Mouse (Mus musculus) adrenal gland, postnatal 36 days (tissue): ENCODE data around the gene Zfp467. TPM values are rescaled to one million over a fixed set of nuclear protein-coding genes. Genes with fewer than 3 reads are reported as not detected.

Experiments used
- DNase-seq, 2 experiments: peaks; one replicate each; pipeline ENCODE4 v3.0.0; 2021; ENCODE audit warnings: mixed read lengths in 1 of 2
- total RNA-seq, 2 experiments: library from RNA; stranded (reverse); gene quantifications; 2 replicates each; pipeline ENCODE4 v1.2.3; 2021

Gene Zfp467
- total RNA-seq, 2 experiments from 2014 or later, result 31.2 to 62.6 TPM

GRCm38 (mm10) chr6:48440306-48441014, 5.2 kb downstream of the Zfp467 start:
- no peak for DNase-seq

- peak in 1 of 2 experiments; percentile 37 for DNase-seq
These were observed 6.0 kb downstream of the Zfp467 start for GRCm38 (mm10) chr6:48439654-48440053.

- no peak for DNase-seq
These were observed 7.0 kb downstream of the Zfp467 start for GRCm38 (mm10) chr6:48438475-48439125.

DNA sequence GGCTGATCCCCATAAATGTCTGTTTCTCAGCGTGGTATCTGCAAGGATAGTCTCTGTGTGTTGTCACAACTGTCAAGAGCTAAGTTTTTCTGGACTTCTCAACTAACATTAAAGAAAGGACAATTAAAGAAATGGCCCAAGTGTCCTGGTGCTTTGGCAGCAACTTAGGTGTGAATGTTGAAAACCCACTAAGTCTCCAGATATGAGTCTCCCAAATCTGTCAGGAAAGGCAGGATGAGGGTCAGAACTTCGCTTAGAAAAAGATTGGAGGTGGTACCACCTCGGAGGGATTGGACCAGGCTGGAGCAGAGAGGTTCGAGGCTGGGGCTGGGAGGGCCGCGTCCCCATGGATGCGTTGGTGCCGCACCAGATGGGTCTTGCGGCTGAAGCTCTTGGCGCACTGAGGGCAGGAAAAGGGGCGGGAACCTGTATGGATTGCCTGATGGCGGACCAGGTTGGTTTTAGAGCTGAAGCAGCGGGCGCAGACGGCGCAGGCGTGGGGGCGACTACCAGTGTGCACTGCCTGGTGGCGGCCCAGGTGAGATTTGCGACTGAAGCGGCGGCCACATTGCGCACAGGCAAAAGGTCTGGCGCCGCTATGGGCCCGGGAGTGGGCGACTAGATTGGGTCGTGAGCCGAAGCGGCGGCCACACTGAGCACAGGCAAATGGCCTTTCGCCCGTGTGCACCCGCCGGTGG, 7.8 kb downstream of the Zfp467 start:
- no peak for DNase-seq

- DNase-seq, result no peak
These were observed 9.8 kb downstream of the Zfp467 start for GRCm38 (mm10) chr6:48435706-48436349.

GRCm38 (mm10) chr6:48435111-48435510, 10.5 kb downstream of the Zfp467 start:
- no peak for DNase-seq

GRCm38 (mm10) chr6:48434651-48435050, 11.0 kb downstream of the Zfp467 start:
- no peak for DNase-seq

GRCm38 (mm10) chr6:48432893-48433816, 12.5 kb downstream of the Zfp467 start:
- DNase-seq, result no peak

DNA sequence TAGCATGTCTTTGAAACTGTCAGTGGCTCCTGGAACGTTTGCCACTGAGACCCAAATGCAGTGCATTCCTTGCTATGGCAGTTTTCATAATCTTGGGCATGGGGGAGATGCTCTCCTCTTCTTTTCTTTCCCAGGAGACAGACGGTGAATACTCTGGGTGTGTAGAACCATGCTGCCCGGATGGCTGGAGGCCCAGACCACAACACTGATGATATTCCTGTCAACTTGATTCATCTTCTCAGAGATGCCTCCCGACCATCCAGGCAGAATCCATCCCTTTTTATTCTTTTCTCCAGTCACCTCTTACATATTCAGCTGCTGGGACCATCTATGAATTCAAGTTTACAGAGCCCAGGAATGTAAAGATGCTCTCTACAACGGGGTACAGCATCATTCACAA, 14.9 kb downstream of the Zfp467 start:
- DNase-seq, result no peak

- no peak for DNase-seq
These were observed 16.7 kb downstream of the Zfp467 start for GRCm38 (mm10) chr6:48428769-48429557.

DNA sequence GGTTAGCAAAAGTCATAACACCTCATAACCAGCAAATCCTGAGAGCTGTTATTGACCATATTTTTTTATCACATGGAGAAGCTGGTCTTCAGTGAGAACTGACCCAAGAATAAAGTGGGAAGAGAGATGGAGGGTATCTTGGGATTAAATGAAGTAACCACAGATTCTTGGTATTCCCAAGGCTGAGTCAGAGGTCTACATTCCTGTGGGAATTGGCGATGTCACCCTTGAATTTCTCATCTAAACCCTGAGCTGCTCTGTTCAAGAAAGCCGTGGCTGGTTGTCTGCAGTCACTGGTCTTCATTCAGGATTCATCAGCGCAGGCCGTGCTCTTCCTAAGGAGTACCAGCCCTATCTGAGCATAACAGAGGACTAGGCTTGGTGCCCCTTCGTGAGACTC, 18.7 kb downstream of the Zfp467 start:
- DNase-seq, result no peak

DNA sequence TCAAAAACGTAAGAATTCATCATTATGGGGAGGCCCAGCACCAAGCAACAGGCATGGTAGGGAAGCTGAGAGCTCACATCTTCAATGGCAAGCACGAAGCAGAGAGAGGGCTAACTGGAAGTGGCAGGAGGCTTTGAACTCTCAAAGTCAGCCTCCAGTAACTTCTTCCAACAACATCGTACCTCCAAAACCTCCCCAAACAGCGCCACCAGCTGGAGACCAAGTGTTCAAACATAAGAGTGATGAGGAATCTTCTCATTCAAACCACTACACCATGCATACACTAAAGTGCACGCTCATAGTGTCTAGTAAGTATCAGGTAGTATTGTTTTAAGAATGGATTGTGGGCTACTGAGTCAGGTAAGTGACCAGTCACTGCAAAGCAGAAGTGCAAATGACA, 21.6 kb downstream of the Zfp467 start:
- no peak for DNase-seq

DNA sequence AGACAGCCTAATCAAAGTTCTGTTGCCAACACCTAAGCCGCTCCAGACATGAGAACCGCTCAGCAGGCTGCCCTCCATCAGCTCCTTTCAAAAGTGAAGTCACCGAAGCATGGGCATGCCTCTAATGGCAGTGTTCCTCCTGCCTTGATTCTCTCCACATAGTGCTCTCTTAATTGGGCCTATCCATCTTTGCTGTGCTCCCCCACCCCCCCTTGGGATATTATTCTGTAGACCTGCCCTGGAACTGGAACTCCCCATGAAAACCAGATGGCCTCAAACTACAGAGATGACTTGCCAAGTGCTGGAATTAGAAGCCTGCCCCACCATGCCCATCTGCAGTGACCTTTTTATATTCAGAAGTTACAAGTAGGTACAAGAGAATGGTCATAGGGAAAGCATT, 22.3 kb downstream of the Zfp467 start:
- DNase-seq, result no peak

GRCm38 (mm10) chr6:48420647-48421046, 25.0 kb downstream of the Zfp467 start:
- DNase-seq, result no peak

DNA sequence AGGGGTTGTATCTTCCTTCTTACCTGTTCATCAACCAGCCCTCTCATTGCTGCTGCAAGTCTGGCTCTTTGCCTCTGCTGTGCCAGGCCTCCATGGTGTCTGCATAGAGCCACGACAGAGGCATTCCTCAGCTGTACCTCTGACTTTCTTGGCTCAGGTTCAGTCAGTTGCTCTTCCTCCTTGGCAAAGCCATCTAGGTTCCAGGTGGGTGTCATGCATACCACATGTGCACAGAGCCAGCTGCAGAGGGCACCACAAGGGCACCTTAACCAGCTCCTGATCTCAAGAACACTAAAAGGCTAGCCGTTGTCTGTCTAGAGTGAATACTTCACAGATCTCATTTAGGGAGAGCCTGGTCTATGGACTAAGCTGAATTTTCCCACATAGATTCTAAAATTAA, 29.1 kb downstream of the Zfp467 start:
- DNase-seq, result no peak

- peak; percentile 87 to 93 for DNase-seq
These were observed 30.0 kb downstream of the Zfp467 start for GRCm38 (mm10) chr6:48415636-48416035.

DNA sequence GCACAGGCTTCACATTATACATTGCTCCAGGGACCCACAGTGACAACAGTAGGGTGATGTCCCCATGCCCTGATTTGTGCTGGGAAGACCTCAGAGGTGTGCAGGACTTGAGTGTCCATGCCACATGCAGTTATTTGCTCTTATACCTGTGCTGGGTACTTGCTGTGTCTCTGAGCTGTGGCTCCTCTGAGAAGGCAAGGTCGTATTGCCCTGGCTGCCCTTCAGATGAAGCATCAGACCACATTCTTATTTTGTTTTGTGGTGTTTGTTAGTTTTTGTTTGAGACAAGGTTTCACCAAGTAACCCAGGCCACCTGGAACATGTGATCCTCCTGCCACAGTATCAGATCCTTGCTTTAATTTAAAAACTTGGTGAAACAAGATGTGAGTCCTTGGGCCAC, 30.7 kb downstream of the Zfp467 start:
- DNase-seq, result no peak

GRCm38 (mm10) chr6:48413081-48413480, 32.5 kb downstream of the Zfp467 start:
- no peak for DNase-seq

DNA sequence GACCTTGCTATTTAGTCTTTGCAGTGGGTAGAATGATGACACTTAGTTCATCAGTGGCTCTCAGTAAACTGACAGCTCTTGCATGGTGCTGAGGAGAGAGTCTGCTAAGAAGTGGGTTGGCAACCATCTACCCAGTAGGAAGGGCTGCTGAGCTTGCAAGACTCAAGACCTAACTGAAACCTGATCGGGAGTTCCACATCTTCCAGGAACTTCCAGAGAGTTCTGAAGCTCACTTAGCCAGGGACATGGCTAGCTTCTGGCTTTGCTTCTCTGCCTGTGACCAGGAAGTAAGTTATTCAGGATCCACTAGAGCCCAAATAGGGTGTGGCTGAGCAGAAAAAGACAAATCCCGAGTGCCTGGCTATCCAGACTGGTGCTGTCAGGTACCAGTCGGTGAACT, 33.0 kb downstream of the Zfp467 start:
- DNase-seq, result no peak

DNA sequence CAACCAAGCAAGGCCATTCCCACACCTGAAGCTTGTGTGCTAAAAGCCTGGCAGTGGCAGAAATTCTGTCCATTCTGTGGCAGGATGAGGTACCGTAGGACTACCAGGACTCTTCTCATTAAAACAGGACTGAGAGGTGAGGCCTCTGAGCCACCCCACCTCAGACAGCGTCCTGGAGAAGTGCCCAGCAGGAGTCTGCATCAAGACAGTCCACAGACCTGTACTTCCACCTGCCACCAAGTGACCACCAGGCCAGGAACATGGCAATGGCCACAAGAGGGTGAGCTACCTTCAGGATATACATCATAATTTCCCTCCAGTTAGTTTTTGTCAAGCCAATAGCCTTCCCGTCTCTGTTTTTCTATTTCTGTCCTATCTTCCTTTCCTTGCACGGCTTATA, 33.5 kb downstream of the Zfp467 start:
- no peak for DNase-seq
